Mouse (Mus musculus) heart, adult 9 months (tissue): ENCODE measurements around the gene Cela1.

Experiments
- DNase-seq, 2 experiments: peaks; one replicate each; pipeline ENCODE4 v3.0.0; 2022; ENCODE audit warnings: low spot score in 2 of 2

The Cela1 gene

GRCm38 (mm10) chr15:100687430-100687971, at the start of gene Cela1:
TSS of gene Cela1 (minus strand) at chr15:100687921.
- no peak for DNase-seq

GRCm38 (mm10) chr15:100735953-100736300, 48.2 kb upstream of the Cela1 start:
- no peak for DNase-seq

DNA sequence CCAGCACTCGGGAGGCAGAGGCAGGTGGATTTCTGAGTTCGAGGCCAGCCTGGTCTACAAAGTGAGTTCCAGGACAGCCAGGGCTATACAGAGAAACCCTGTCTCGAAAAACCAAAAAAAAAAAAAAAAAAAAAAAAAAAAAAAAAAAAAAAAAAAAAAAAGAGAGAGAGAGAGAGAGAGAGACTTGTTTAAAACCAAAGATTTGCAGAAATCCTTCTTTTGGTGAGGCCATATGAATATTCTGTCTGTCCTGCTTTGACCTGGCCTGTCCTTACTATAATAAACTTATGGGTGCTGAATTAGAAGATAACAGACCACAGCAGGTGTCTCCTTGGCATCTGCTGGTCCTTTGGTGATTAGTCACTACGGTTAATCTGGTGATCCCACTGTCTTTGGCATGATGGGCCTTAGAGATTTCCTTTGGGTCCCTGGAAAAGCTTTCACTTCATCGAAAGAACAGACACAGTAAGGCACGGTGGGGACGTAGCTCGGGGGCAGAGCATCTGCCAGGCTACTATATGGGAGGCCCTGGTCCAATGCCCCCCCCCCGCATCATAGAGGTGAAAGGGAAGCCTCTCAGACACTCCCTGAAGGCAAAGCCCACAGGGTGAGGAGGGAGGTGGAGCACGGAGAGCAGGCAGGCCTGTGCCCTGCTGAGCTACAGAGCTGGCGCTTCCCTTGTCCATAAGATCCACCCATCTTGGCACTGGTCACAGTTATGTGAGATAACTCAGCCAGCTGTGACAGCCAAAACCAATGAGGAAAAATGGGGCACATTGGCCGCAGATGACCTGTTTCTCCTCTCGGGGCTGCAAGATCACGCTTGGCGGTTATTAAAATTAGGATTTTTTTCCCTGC, 47.6 kb upstream of the Cela1 start:
- peak in 1 of 2 experiments; percentile 21 for DNase-seq

DNA sequence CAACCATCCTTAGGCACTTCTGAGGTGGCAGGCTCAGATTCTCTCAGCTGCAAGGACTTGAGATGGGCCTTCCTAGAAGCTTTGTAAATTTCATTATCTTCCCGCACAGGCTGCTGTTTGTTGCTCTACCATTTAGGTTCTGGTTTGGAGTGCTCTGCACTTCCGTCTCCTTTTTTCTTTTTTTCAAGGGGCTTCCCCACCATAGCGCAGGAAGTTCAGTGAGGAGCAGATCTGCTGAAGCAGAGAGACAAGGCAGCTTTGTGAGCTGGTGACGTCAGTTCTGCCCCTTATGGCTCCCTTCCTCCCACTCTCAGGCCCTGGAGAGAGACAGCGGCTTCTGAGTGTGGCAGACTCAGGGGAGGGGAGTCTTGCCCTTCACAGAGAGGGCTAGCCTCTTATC, 44.9 kb upstream of the Cela1 start:
- DNase-seq = peak in 1 of 2 experiments; percentile 36

- no peak for DNase-seq
Observed at GRCm38 (mm10) chr15:100731081-100731480, 43.4 kb upstream of the Cela1 start.

DNA sequence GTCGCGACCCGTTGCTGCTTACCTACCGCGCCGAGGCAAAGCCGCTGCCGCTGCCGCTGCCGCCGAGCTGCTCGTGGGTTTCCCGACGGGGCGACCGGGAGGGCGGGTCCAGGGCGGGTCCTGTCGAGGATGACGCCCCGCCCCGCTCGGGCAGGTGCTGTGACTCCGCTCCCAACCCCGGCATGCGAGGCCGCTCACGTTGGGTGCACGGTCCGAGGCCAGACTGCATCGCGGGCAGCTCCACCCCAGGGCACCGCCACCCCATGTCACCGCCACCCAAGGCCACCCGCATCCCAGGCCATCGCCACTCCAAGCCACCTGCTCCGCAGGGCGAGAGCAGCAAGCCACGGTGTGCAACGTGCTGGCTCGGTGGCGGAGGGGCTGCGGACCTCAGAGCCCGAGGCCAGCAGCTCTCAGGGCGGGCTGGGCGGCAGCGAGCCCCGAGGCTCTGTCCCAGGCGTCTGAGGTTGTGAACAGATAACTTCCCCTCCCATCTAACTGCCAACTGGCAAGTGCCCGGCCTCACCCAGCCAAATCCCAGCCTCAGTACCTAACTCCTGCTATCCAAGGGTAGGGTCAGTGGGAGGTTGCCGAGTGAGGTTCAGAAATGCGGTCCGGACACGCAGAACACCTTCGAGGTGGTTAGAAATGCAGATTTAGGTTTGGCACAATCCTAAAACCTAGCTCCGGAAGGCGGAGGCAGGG, 41.7 kb upstream of the Cela1 start, which contains the start of gene Galnt6:
TSS of gene Galnt6 (minus strand) at position 96 of the 705 bp plus-strand sequence.
- no peak for DNase-seq

- no peak for DNase-seq
Observed at GRCm38 (mm10) chr15:100728586-100728985, 40.9 kb upstream of the Cela1 start.

DNA sequence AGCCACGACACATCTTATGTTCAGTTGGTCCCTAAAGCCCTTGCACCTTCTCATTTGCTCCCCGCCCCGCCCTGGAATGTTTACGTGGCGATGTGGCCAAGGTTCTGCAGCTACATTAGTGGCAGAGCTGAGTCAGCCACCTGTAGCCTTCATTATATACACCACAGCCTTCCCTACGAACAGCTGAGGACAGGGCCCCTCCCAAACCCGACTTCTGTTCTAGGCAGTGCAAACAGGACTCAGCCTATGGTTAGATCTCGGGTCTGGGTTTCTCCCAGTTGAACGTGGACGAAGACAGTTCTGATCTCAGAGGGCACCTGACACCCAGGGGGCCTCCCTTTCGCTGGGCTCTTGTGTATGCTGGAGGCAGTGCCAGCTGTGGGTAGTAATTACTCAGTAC, 40.1 kb upstream of the Cela1 start:
- DNase-seq = no peak

GRCm38 (mm10) chr15:100726721-100727120, 39.0 kb upstream of the Cela1 start:
- DNase-seq = no peak

GRCm38 (mm10) chr15:100723505-100723904, 35.8 kb upstream of the Cela1 start:
- DNase-seq = no peak

DNA sequence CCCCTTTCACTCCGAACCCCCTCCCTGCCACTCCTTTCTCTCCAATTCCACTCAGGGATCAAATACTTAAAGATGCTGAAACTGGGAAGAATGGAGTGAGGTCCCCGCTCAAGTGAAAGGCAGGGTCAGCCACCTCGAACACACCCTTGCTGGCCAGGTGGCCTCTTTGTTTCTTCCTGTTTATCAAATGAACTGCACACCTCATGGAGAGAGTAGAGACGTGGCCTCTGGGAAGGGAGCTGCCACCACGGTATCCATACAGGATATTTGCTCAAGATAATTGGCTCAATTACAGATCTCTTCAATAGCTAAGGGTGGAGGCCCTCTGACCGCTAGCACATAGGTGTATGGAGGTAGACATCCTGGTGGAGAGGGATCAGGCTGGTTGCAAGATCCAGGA, 34.8 kb upstream of the Cela1 start:
- no peak for DNase-seq

- DNase-seq = no peak
Observed at GRCm38 (mm10) chr15:100722026-100722425, 34.3 kb upstream of the Cela1 start.

- no peak for DNase-seq
Observed at GRCm38 (mm10) chr15:100721445-100721844, 33.7 kb upstream of the Cela1 start.

DNA sequence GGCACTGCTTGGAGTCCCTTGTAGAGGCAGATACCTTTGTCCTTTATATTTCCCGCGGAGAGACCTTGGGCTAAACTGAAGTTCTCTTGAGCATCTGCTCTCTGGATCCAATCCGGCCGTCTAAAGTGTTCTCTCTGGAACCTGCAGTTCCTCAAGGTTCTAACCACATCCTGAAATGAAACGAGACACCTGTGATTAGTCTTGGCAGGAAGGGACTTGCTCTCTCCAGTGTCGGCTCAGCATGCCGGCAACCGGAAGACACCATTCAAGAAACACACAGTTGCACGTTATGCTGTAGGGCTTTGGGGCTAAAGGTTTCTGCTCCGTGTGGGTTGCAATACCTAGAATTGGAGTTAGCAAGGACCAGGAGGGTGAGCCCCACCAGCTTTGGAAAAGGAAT, 32.3 kb upstream of the Cela1 start:
- no peak for DNase-seq

GRCm38 (mm10) chr15:100719217-100719616, 31.5 kb upstream of the Cela1 start:
- DNase-seq = no peak

DNA sequence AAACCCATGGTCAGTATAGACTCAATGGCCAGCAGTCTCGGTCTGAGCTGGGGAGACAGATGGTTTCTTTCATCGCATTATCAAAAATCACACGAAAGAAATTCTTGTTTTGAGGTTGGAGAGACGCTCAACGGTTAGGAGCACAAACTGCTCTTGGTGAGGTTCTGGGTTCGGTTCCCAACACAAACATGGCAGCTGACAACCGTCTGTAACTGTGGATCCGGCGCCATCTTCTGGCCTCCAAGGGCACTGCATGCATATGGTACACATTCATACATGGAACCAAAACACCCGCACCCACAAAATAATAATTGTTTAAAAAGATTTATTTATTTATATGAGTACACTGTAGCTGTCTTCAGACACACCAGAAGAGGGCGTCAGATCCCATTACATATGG, 30.9 kb upstream of the Cela1 start:
- DNase-seq = no peak

DNA sequence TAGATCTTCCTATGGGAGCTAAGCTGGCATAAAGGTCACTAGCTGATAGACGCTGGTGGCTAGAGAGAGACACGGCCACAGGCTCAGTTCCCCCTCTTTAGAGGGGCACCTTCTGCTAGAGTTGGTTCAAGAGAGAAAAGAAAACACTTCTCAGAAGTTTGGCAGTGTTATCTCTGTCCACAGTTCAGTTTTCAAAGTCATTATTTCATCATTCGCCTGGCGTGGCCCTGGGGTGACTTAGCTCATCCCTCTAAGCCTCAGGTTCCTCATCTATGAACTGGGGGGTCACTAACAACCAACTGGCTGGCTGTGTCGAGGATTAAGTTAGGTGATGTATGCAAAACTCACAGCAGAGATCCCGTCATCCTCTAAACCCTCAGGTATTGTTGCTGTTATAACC, 30.2 kb upstream of the Cela1 start:
- no peak for DNase-seq

- no peak for DNase-seq
Observed at GRCm38 (mm10) chr15:100715399-100715993, 27.8 kb upstream of the Cela1 start.

DNA sequence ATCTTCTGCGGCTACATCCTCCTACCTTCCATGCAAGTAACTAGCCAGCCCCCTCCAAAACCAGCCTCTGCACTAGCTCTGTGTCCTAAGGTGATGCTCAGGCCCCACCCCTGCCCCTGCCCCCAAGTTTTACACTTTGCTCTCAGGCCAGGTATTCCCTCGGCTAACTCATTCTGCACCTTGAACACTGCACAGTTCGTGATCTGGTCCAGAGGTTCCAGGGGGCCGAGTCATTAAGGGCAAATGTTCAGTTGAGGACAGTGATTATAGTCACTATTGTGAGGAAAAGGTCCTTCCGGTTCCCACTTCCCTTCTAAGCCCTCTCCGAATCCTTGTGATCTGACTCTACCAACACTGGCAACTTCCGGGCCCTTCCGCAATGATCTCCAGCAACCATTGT, 26.7 kb upstream of the Cela1 start:
- DNase-seq = no peak

GRCm38 (mm10) chr15:100710838-100711237, 23.1 kb upstream of the Cela1 start:
- DNase-seq = no peak

DNA sequence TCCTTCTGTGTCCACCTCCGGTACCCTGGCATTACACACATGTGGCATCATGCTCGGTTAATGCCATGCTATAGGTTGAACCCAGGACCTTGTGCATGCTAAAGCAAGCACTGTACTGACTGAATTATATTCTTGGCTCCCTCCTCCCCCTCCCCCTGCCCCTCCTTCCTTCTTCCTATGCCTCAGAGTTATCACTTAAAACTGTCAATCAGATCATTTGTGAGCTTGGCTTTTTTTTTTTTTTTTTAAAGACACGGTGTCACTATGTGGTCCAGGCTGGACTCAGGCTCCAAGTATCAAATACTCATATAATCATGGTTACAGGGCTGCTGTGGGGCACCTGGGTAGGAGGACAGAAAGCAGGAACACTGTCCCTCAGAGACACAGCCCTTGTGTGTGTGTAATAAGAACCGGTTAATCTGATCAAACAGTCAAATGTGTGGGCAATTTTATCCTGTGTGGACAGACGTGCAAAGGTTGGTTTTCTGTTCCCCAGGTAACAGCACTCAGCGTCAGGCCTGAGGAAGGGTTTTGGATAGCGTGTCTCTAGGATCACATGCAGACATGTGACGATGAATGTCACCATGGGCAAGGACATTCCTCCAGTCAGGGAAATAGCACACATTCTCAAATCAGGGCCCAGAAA, 20.8 kb upstream of the Cela1 start:
- no peak for DNase-seq

GRCm38 (mm10) chr15:100706226-100706625, 18.5 kb upstream of the Cela1 start:
- DNase-seq = peak in 1 of 2 experiments; percentile 36
